In genomic region chr12:27118581-27118980, GRCm38 (mm10) we compare ENCODE assay signal across 29 mouse cellular contexts.
DNase-seq lines count a peak whose midpoint lies in the region; ATAC-seq and TF ChIP-seq lines count a peak whose summit lies in the region.
"Had no signal": no experiment of that assay in that cellular context is flagged by ENCODE, and none has a peak within 500 bp of the region (broad histone marks: within the 10 kb centered on the region; RNA-seq: fewer than 3 reads in every experiment).

No protein-coding gene starts in this region.

- no peaks in the 10 kb centered on the region; the same call in 1 of the 2 replicates for H3K27me3 ChIP-seq in cerebellum, adult 2 months (ENCODE audit: control insufficient read depth, insufficient read depth, low read length)
- H3K27me3 ChIP-seq: embryonic facial prominence, embryonic 12.5 days; heart, embryonic 15.5 days; kidney, embryonic 15.5 days; liver, embryonic 13.5 days; Patski had no signal

- peaks cover 16% of the 10 kb centered on the region for H3K4me1 ChIP-seq in cerebellum, adult 2 months (ENCODE audit: control insufficient read depth, insufficient read depth, low read length)
- no peaks in the 10 kb centered on the region for H3K4me1 ChIP-seq in lung, adult 2 months (ENCODE audit: control insufficient read depth, insufficient read depth, low read length)
- H3K4me1 ChIP-seq: heart, embryonic 10.5 days; heart, embryonic 15.5 days; kidney, embryonic 15.5 days; liver, embryonic 13.5 days had no signal

- no peak overlapping the region for H3K4me3 ChIP-seq in cerebellum, adult 2 months (replicated peaks; ENCODE audit: insufficient read depth, low read depth, low read length)
- H3K4me3 ChIP-seq in lung, adult 2 months (replicated peaks; ENCODE audit: extremely low read depth, low read depth, low read length), result no peak overlapping the region
- H3K4me3 ChIP-seq: embryonic facial prominence, embryonic 12.5 days; heart, embryonic 10.5 days; heart, embryonic 15.5 days; kidney, embryonic 15.5 days; layer of hippocampus, adult 2 months; left cerebral cortex, adult 2 months; liver, embryonic 13.5 days had no signal

- peak; percentile 16 for DNase-seq in cerebellum, adult 11 months
- DNase-seq in brain, adult 2 months (ENCODE audit: low read depth, low spot score), result peak; percentile 40
- DNase-seq in cerebellum, adult 2 months, result peak; percentile 59 to 70
- peak; percentile 92 to 95 for DNase-seq in cerebellum, postnatal 14 days
- no peak for DNase-seq in B cell, adult 2 months
- no peak for DNase-seq in lung, adult 2 months
- DNase-seq: adrenal gland, postnatal 14 days; embryo, embryonic 11 days; gastrocnemius, postnatal 14 days; heart, adult 11 months; kidney, adult 18-20 months; kidney, postnatal 25 days; liver, embryonic 13.5 days; lung, adult 18-20 months; lung, postnatal 10 days; midbrain, embryonic 14.5 days; thymus, adult 2 months; thymus, postnatal 36 days had no signal

- H3K27ac ChIP-seq in cerebellum, adult 2 months (ENCODE audit: insufficient read depth, low read length), result no peak overlapping the region
- H3K27ac ChIP-seq: embryonic facial prominence, embryonic 12.5 days; heart, embryonic 10.5 days; heart, embryonic 15.5 days; hindbrain, embryonic 14.5 days; kidney, embryonic 15.5 days; layer of hippocampus, adult 2 months; left cerebral cortex, adult 2 months; liver, embryonic 13.5 days; macrophage had no signal

- no peak for TF ChIP-seq POLR2A in cerebellum, adult 2 months (IDR thresholded peaks at IDR 0.05; ENCODE audit: borderline replicate concordance, insufficient read depth, low read length)
- no peak for TF ChIP-seq POLR2A in lung, adult 2 months (IDR thresholded peaks at IDR 0.05; ENCODE audit: borderline replicate concordance, extremely low read depth, low read depth, low read length)

- TF ChIP-seq CTCF in cerebellum, adult 2 months (IDR thresholded peaks at IDR 0.05; ENCODE audit: borderline replicate concordance, insufficient read depth, low read depth, low read length), result no peak
- no peak for TF ChIP-seq CTCF in lung, adult 2 months (IDR thresholded peaks at IDR 0.05; ENCODE audit: insufficient read depth, low read length)

- 12% methylated on average over 6 of the region's 6 CpGs for WGBS in cerebellum, adult 2 months
- 86% methylated on average over 6 of the region's 6 CpGs for WGBS in lung, adult 2 months

- no peak for ATAC-seq in cerebellum, adult (ENCODE audit: insufficient number of reproducible peaks, low FRiP score, low TSS enrichment)
- ATAC-seq: forebrain, embryonic 14.5 days; Patski had no signal

Comparison
In these comparisons a context has a peak if more than half of its experiments do, and no peak if none do; other contexts are left out.
1. DNase-seq: peak in cerebellum, adult 11 months (single experiment), brain, adult 2 months (single experiment), cerebellum, adult 2 months (2 of 2) and cerebellum, postnatal 14 days (2 of 2); none in B cell, adult 2 months (0 of 2) and lung, adult 2 months (single experiment).